Mouse (Mus musculus) liver, adult 2 months (tissue): ENCODE data around the gene Arhgef16.

Experiments used
- CTCF ChIP-seq: fragments of 200-500 bp; IDR thresholded peaks from 2 replicates; pipeline ENCODE4 v1.5.1; 2011; ENCODE audit warnings: low read depth, low read length, control low read depth
- POLR2A ChIP-seq: fragments of 200-500 bp; IDR thresholded peaks from 2 replicates; pipeline ENCODE4 v1.6.1; 2011; ENCODE audit warnings: low read length, control low read depth; ENCODE audit not compliant: insufficient read depth; ENCODE audit errors: extremely low read depth

DNA sequence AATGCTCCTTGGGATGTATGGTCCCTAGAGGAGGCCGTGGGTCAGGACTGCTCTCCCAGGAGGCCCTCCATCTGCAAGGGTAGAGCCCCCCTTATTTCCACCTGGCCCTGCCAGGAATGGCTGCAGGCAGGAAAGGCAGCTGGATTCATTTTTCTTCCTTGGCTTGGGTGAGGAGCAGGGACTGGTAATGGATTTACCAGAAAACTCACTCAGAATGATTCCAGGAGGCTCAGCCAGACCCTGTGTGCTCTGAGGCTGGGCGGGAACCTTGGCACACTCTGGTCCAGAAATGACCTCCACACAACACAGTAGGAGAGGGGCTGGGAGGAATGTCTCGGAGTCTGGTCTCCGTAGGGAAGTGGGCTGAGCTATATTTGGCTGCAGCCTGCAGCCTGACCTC is 69.2 kb downstream of the Arhgef16 start:
- no peak for TF ChIP-seq CTCF
- no peak for TF ChIP-seq POLR2A
